Mouse (Mus musculus): ENCODE data around the gene Nfib. TPM values are rescaled to one million over a fixed set of nuclear protein-coding genes. Genes with fewer than 3 reads are reported as not detected.

Nfib gene
- polyA plus RNA-seq, 1 experiment from 2014 or later, result 58.4 TPM

- 77% methylated on average over 3 of the region's 3 CpGs for WGBS
- H3K27ac ChIP-seq, result no peak overlapping the region
These were observed 367.1 kb downstream of the Nfib start for GRCm38 (mm10) chr4:82338481-82338880.

GRCm38 (mm10) chr4:82336951-82337381 lies 368.6 kb downstream of the Nfib start:
- H3K9me3 ChIP-seq (replicated peaks), result no peaks in the 10 kb centered on the region
- no peak overlapping the region for H3K4me2 ChIP-seq (replicated peaks)
- ATAC-seq (ENCODE audit: low FRiP score), result no peak
- H3K4me3 ChIP-seq, result no peak overlapping the region
- H3K9ac ChIP-seq, result no peak overlapping the region
- H3K27me3 ChIP-seq, result no peaks in the 10 kb centered on the region
- H3K27ac ChIP-seq, result no peak overlapping the region
- WGBS, result 77% methylated on average over 11 of the region's 11 CpGs
- peaks cover 6% of the 10 kb centered on the region; the same call in 1 of the 2 replicates for H3K4me1 ChIP-seq
- no peaks in the 10 kb centered on the region for H3K36me3 ChIP-seq

More at GRCm38 (mm10) chr4:82338481-82338880, 367.1 kb downstream of the Nfib start:
- Histone ChIP-seq H3K9me3 (replicated peaks) (no peaks in the 10 kb centered on the region), H3K4me2 (replicated peaks) (no peak overlapping the region), H3K4me1 (peaks cover 6% of the 10 kb centered on the region; the same call in 1 of the 2 replicates), H3K4me3 (no peak overlapping the region), H3K36me3 (no peaks in the 10 kb centered on the region), H3K27me3 (no peaks in the 10 kb centered on the region), H3K9ac (no peak overlapping the region)
- no peak for ATAC-seq (ENCODE audit: low FRiP score)

GRCm38 (mm10) chr4:82335266-82335865 lies 370.2 kb downstream of the Nfib start:
- Histone ChIP-seq H3K4me2 (replicated peaks) (no peak overlapping the region), H3K36me3 (no peaks in the 10 kb centered on the region), H3K4me3 (no peak overlapping the region), H3K9me3 (replicated peaks) (no peaks in the 10 kb centered on the region), H3K27me3 (no peaks in the 10 kb centered on the region), H3K27ac (no peak overlapping the region), H3K4me1 (no peaks in the 10 kb centered on the region), H3K9ac (no peak overlapping the region)
- no peak for ATAC-seq (ENCODE audit: low FRiP score)
- 79% methylated on average over 4 of the region's 4 CpGs for WGBS

GRCm38 (mm10) chr4:82333413-82333812 lies 372.1 kb downstream of the Nfib start:
- Histone ChIP-seq H3K4me2 (replicated peaks) (no peak overlapping the region), H3K4me3 (no peak overlapping the region), H3K36me3 (no peaks in the 10 kb centered on the region), H3K27ac (no peak overlapping the region), H3K4me1 (no peaks in the 10 kb centered on the region), H3K9ac (no peak overlapping the region), H3K9me3 (replicated peaks) (no peaks in the 10 kb centered on the region), H3K27me3 (no peaks in the 10 kb centered on the region)
- WGBS, result 90% methylated on average over 3 of the region's 3 CpGs
- no peak for ATAC-seq (ENCODE audit: low FRiP score)

- Histone ChIP-seq H3K9me3 (replicated peaks) (no peaks in the 10 kb centered on the region), H3K4me3 (no peak overlapping the region), H3K27ac (no peak overlapping the region), H3K27me3 (no peaks in the 10 kb centered on the region), H3K4me2 (replicated peaks) (no peak overlapping the region), H3K4me1 (no peaks in the 10 kb centered on the region), H3K36me3 (no peaks in the 10 kb centered on the region), H3K9ac (no peak overlapping the region)
- WGBS, result 91% methylated on average over 4 of the region's 4 CpGs
- ATAC-seq (ENCODE audit: low FRiP score), result no peak
These were observed 375.5 kb downstream of the Nfib start for GRCm38 (mm10) chr4:82330095-82330494.

GRCm38 (mm10) chr4:82326140-82326529 lies 379.4 kb downstream of the Nfib start:
- ATAC-seq (ENCODE audit: low FRiP score), result no peak
- H3K9me3 ChIP-seq (replicated peaks), result no peaks in the 10 kb centered on the region
- 63% methylated on average over 3 of the region's 3 CpGs for WGBS
- no peak overlapping the region for H3K27ac ChIP-seq
- H3K27me3 ChIP-seq, result no peaks in the 10 kb centered on the region
- H3K4me1 ChIP-seq, result no peaks in the 10 kb centered on the region
- H3K9ac ChIP-seq, result no peak overlapping the region
- no peak overlapping the region for H3K4me2 ChIP-seq (replicated peaks)
- no peak overlapping the region for H3K4me3 ChIP-seq
- H3K36me3 ChIP-seq, result peaks cover 12% of the 10 kb centered on the region; the same call in 1 of the 2 replicates

GRCm38 (mm10) chr4:82325409-82326139 lies 380.0 kb downstream of the Nfib start:
- WGBS, result 72% methylated on average over 6 of the region's 6 CpGs
- no peak for ATAC-seq (ENCODE audit: low FRiP score)

GRCm38 (mm10) chr4:82324977-82325376 lies 380.6 kb downstream of the Nfib start:
- Histone ChIP-seq H3K4me1 (no peaks in the 10 kb centered on the region), H3K9ac (no peak overlapping the region), H3K27ac (no peak overlapping the region), H3K4me3 (no peak overlapping the region), H3K9me3 (replicated peaks) (no peaks in the 10 kb centered on the region), H3K36me3 (peaks cover 15% of the 10 kb centered on the region; the same call in 1 of the 2 replicates), H3K4me2 (replicated peaks) (no peak overlapping the region), H3K27me3 (no peaks in the 10 kb centered on the region)
- 75% methylated on average over 3 of the region's 3 CpGs for WGBS
- no peak for ATAC-seq (ENCODE audit: low FRiP score)

More at GRCm38 (mm10) chr4:82325409-82326139, 380.0 kb downstream of the Nfib start:
- Histone ChIP-seq H3K4me3 (no peak overlapping the region), H3K9ac (no peak overlapping the region), H3K27me3 (no peaks in the 10 kb centered on the region), H3K4me1 (no peaks in the 10 kb centered on the region), H3K9me3 (replicated peaks) (no peaks in the 10 kb centered on the region), H3K27ac (no peak overlapping the region), H3K4me2 (replicated peaks) (no peak overlapping the region), H3K36me3 (peaks cover 12% of the 10 kb centered on the region; the same call in 1 of the 2 replicates)

- H3K4me3 ChIP-seq, result no peak overlapping the region
- no peaks in the 10 kb centered on the region for H3K27me3 ChIP-seq
- ATAC-seq (ENCODE audit: low FRiP score), result no peak
- no peaks in the 10 kb centered on the region for H3K9me3 ChIP-seq (replicated peaks)
- WGBS, result 78% methylated on average over 4 of the region's 4 CpGs
- no peak overlapping the region for H3K4me2 ChIP-seq (replicated peaks)
- H3K4me1 ChIP-seq, result no peaks in the 10 kb centered on the region
- no peak overlapping the region for H3K27ac ChIP-seq
- no peak overlapping the region for H3K9ac ChIP-seq
- peaks cover 20% of the 10 kb centered on the region for H3K36me3 ChIP-seq
These were observed 384.5 kb downstream of the Nfib start for GRCm38 (mm10) chr4:82321008-82321407.

- H3K27me3 ChIP-seq, result no peaks in the 10 kb centered on the region
- H3K9me3 ChIP-seq (replicated peaks), result no peaks in the 10 kb centered on the region
- ATAC-seq (ENCODE audit: low FRiP score), result no peak
- peaks cover 24% of the 10 kb centered on the region for H3K36me3 ChIP-seq
- H3K27ac ChIP-seq, result no peak overlapping the region
- no peak overlapping the region for H3K9ac ChIP-seq
- no peaks in the 10 kb centered on the region for H3K4me1 ChIP-seq
- no peak overlapping the region for H3K4me3 ChIP-seq
- no peak overlapping the region for H3K4me2 ChIP-seq (replicated peaks)
- WGBS, result 88% methylated on average over 7 of the region's 7 CpGs
These were observed 386.2 kb downstream of the Nfib start for GRCm38 (mm10) chr4:82319388-82319787.

DNA sequence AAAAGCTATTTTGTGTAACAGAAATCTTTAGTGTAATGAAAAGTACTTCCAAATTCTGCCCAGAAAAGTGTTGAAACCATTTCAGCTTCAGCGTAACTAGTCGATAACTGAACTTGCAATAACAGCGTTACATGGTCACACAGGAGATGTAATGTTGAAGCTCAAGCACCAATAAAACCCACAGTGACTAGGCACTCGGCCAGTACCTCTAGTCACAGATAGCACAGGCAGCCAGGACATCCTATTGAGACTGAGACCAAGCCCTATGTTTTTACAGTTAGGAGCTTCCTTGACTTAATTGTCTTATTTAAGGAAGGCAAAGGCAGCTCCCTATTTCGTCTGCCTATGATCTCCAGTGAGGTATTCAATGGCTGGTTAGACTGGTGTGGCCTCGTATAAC lies 389.4 kb downstream of the Nfib start:
- Histone ChIP-seq H3K4me2 (replicated peaks) (no peak overlapping the region), H3K4me3 (no peak overlapping the region), H3K27ac (no peak overlapping the region), H3K4me1 (no peaks in the 10 kb centered on the region), H3K36me3 (peaks cover 13% of the 10 kb centered on the region; the same call in 1 of the 2 replicates), H3K9ac (no peak overlapping the region), H3K9me3 (replicated peaks) (no peaks in the 10 kb centered on the region), H3K27me3 (no peaks in the 10 kb centered on the region)
- WGBS, result 89% methylated on average over 6 of the region's 6 CpGs
- no peak for ATAC-seq (ENCODE audit: low FRiP score)

DNA sequence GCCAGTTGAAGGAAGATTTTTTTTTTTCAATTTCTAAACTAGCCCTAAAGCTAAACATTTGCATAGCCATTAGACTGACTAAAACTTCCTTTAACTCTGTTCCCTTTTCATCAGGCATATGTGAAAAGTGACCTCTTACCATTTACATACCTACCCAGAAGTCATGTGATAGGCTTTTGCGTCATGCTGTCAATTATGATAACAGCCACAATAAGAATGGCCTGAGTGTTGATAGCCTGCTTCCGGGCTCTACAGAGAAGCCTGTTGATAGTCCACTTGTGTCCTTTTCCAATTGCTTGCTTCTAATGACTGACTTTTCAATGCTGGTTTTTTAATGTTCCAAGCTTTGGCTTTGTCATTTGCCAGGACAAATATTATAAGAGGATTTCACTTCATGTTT lies 389.8 kb downstream of the Nfib start:
- Histone ChIP-seq H3K9ac (no peak overlapping the region), H3K4me1 (no peaks in the 10 kb centered on the region), H3K4me3 (no peak overlapping the region), H3K36me3 (peaks cover 13% of the 10 kb centered on the region; the same call in 1 of the 2 replicates), H3K9me3 (replicated peaks) (no peaks in the 10 kb centered on the region), H3K27ac (no peak overlapping the region), H3K27me3 (no peaks in the 10 kb centered on the region), H3K4me2 (replicated peaks) (no peak overlapping the region)
- WGBS, result 71% methylated on average over 2 of the region's 2 CpGs
- no peak for ATAC-seq (ENCODE audit: low FRiP score)
